Mouse (Mus musculus) gastrocnemius, postnatal 4 days (tissue): ENCODE measurements around the gene Ttll4. TPM values are rescaled to one million over a fixed set of nuclear protein-coding genes. Genes with fewer than 3 reads are reported as not detected.

Source experiments
- DNase-seq, 2 experiments: peaks; one replicate each; pipeline ENCODE4 v3.0.0; 2021 to 2022; ENCODE audit warnings: low spot score in 2 of 2, mixed read lengths in 2 of 2
- total RNA-seq, 2 experiments: library from RNA; stranded (reverse); gene quantifications; 2 replicates each; pipeline ENCODE4 v1.2.3; 2021

Ttll4 gene
- total RNA-seq, 2 experiments from 2014 or later = 19.5 to 20.5 TPM

GRCm38 (mm10) chr1:74750683-74751082 lies 89.1 kb downstream of the Ttll4 start:
- no peak for DNase-seq

- no peak for DNase-seq
Observed at GRCm38 (mm10) chr1:74752150-74752549, 90.6 kb downstream of the Ttll4 start.

GRCm38 (mm10) chr1:74752833-74753232 lies 91.3 kb downstream of the Ttll4 start:
- DNase-seq = no peak

Other genes starting within 250 kb of the Ttll4 start
- 10 to 100 TPM; 30.0 to 30.2 TPM for gene Cnot9, start 155.7 kb upstream of the Ttll4 start, total RNA-seq
- gene Plcd4, start 118.9 kb upstream of the Ttll4 start, total RNA-seq = 10 to 100 TPM; 40.6 to 44.9 TPM
- 10 to 100 TPM; 19.7 to 20.5 TPM for gene Usp37, start 117.5 kb upstream of the Ttll4 start, total RNA-seq
- 10 to 100 TPM; 12.5 to 14.3 TPM for gene Zfp142, start 73.5 kb upstream of the Ttll4 start, total RNA-seq
- 10 to 100 TPM; 14.2 to 14.6 TPM for gene Bcs1l, start 73.5 kb upstream of the Ttll4 start, total RNA-seq
- 10 to 100 TPM; 24.5 to 33.1 TPM for gene Rnf25, start 60.3 kb upstream of the Ttll4 start, total RNA-seq
- gene Stk36, start 60.3 kb upstream of the Ttll4 start, total RNA-seq = 1 to 10 TPM; 2.8 to 3.0 TPM
- gene Cyp27a1, start 51.8 kb downstream of the Ttll4 start, total RNA-seq = 1 to 10 TPM; 6.5 to 6.7 TPM
- gene Prkag3, start 87.5 kb downstream of the Ttll4 start, total RNA-seq = 10 to 100 TPM; 26.1 to 29.4 TPM
- gene Wnt6, start 110.1 kb downstream of the Ttll4 start, total RNA-seq = 1 to 10 TPM; 1.1 to 1.8 TPM
- gene Wnt10a, start 129.8 kb downstream of the Ttll4 start, total RNA-seq = under 1 TPM; 0.13 to 0.27 TPM
- under 1 TPM; 0.12 to 0.18 TPM for gene Cdk5r2, start 193.2 kb downstream of the Ttll4 start, total RNA-seq
- gene Fev, start 223.7 kb downstream of the Ttll4 start, total RNA-seq = not detected
- gene Cryba2, start 231.4 kb downstream of the Ttll4 start, total RNA-seq = not detected